In the genomic region with DNA sequence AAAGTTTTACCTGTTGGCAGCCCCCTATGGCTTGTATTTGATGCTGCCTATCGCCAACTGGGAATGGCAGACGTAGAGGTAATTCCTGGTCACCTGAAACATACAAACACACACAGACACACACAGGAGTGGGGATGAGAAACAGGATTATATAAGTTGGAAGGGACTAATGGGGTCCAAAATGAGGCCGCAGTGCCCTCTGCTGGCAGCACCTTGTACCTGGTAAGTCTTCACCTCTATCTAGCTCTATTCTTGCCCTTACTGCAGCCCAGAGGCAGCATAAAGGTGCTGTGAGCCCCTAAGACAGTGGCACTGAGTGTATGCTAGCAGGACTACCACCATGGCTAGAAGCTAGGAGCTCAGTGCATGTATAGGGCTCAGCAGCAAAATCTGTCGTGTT, we compare ENCODE assay signal across 7 mouse cellular contexts. TPM values are rescaled to one million over a fixed set of nuclear protein-coding genes. Genes with fewer than 3 reads are reported as not detected.
A peak's percentile ranks its signal among the peaks of the same experiment; 100 is the strongest.
DNase-seq lines count a peak whose midpoint lies in the region; TF ChIP-seq lines count a peak whose summit lies in the region.

No protein-coding gene starts in this region.

- no peaks in the 10 kb centered on the region for H3K9me3 ChIP-seq in ES-Bruce4 (replicated peaks; ENCODE audit: control insufficient read depth, insufficient read depth, low read length, poor library complexity, severe bottlenecking)

- H3K9ac ChIP-seq in ES-Bruce4 (ENCODE audit: low read depth, poor library complexity, severe bottlenecking), result no peak overlapping the region

- TF ChIP-seq POLR2A in ES-Bruce4 (IDR thresholded peaks at IDR 0.05; ENCODE audit: insufficient read depth, low read length), result no peak

- H3K36me3 ChIP-seq in ES-Bruce4 (ENCODE audit: control insufficient read depth, insufficient read depth, low read length, poor library complexity, severe bottlenecking), result no peaks in the 10 kb centered on the region

- DNase-seq in A20 (ENCODE audit: low read depth, low spot score), result peak; percentile 44
- DNase-seq in cerebellum, adult 9-10 months, result peak; percentile 83
- peak; percentile 11 for DNase-seq in gastrocnemius, adult 18-20 months (ENCODE audit: low spot score)
- peak; percentile 58 for DNase-seq in kidney, postnatal 14 days
- peak; percentile 8 for DNase-seq in lung, postnatal 10 days
- DNase-seq in right cerebral cortex, postnatal 14 days, result peak; percentile 66

- peak; percentile 70 for TF ChIP-seq CTCF in ES-Bruce4 (IDR thresholded peaks at IDR 0.05; ENCODE audit: low read depth, low read length)

- H3K4me3 ChIP-seq in ES-Bruce4 (ENCODE audit: low read depth, low read length), result no peak overlapping the region

- H3K27ac ChIP-seq in ES-Bruce4 (ENCODE audit: insufficient read depth, low read length), result no peak overlapping the region

- TF ChIP-seq EP300 in ES-Bruce4 (IDR thresholded peaks at IDR 0.05; ENCODE audit: insufficient read depth, low read depth, low read length), result no peak

- no peaks in the 10 kb centered on the region for H3K27me3 ChIP-seq in ES-Bruce4 (ENCODE audit: control insufficient read depth, insufficient read depth, low read length, poor library complexity, severe bottlenecking)

- no peaks in the 10 kb centered on the region for H3K4me1 ChIP-seq in ES-Bruce4 (ENCODE audit: control insufficient read depth, insufficient read depth, low read length)

RNA-seq across cellular contexts. Expression of a gene that starts 2.7 kb away (rescaled TPM):
- 7.9 and 11.6 TPM in 2 replicates for polyA plus RNA-seq in ES-Bruce4 (2011; ENCODE audit: insufficient read depth, insufficient read length, low read depth, missing spikeins)
- total RNA-seq in gastrocnemius, adult 18-20 months (2021), result not detected

RNA-seq across cellular contexts. Expression of a gene that starts 2.9 kb away (rescaled TPM):
- polyA plus RNA-seq in ES-Bruce4 (2011; ENCODE audit: insufficient read depth, insufficient read length, low read depth, missing spikeins), result 4.3 and 4.6 TPM in 2 replicates
- total RNA-seq in gastrocnemius, adult 18-20 months (2021), result not detected

RNA-seq across cellular contexts. Expression of a gene that starts 57.5 kb away (rescaled TPM):
- polyA plus RNA-seq in ES-Bruce4 (2011; ENCODE audit: insufficient read depth, insufficient read length, low read depth, missing spikeins), result not detected in 2 replicates
- under 1 TPM in 1 of 2 experiments, not detected in 1; 0.12 TPM for total RNA-seq in gastrocnemius, adult 18-20 months (2021)

RNA-seq across cellular contexts. Expression of a gene that starts 57.6 kb away (rescaled TPM):
- polyA plus RNA-seq in ES-Bruce4 (2011; ENCODE audit: insufficient read depth, insufficient read length, low read depth, missing spikeins), result 0.21 and 0.61 TPM in 2 replicates
- total RNA-seq in gastrocnemius, adult 18-20 months (2021), result 1 to 10 TPM; 1.4 to 2.8 TPM

Comparison
In these comparisons a context has a peak if more than half of its experiments do, and no peak if none do; other contexts are left out.
1. DNase-seq: peak in every context shown above with its lines; median percentile 83 in cerebellum, adult 9-10 months; 66 in right cerebral cortex, postnatal 14 days; 58 in kidney, postnatal 14 days; 44 in A20; 11 in gastrocnemius, adult 18-20 months; 8 in lung, postnatal 10 days.